ENCODE assay signal across 12 mouse cellular contexts in the genomic region with DNA sequence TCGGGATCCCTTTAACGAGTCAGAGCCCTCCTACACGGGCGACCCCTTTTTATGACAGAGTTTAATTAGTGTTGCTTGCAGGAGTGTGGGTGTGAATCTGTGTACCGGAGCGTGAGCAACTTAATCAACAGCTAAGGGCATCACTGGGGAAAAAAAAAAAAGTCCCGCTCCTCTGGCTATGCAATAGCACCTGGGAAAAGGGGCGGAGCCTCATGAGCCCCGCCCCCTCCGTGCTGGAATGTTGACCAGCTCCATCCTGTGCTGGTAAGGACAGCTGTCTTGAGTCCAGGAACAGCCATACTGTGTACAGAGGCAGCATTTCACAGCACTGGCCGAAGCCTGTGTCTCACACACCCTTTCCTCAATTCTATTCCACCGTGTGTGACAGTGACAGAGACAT. TPM values are rescaled to one million over a fixed set of nuclear protein-coding genes. Genes with fewer than 3 reads are reported as not detected.
DNase-seq lines count a peak whose midpoint lies in the region; ATAC-seq lines count a peak whose summit lies in the region.
"Had no signal": no experiment of that assay in that cellular context is flagged by ENCODE, and none has a peak within 500 bp of the region (broad histone marks: within the 10 kb centered on the region; RNA-seq: fewer than 3 reads in every experiment).

No protein-coding gene starts in this region.

- H3K27me3 ChIP-seq in intestine, embryonic 16.5 days (replicated peaks; ENCODE audit: control insufficient read depth, insufficient read depth, low read length), result no peaks in the 10 kb centered on the region
- no peaks in the 10 kb centered on the region for H3K27me3 ChIP-seq in forebrain, embryonic 16.5 days (replicated peaks; ENCODE audit: control insufficient read depth, insufficient read depth, low read length)
- H3K27me3 ChIP-seq: liver, embryonic 13.5 days; midbrain, embryonic 13.5 days; neural tube, embryonic 15.5 days had no signal

- H3K27ac ChIP-seq in intestine, embryonic 16.5 days (ENCODE audit: low read length), result no peak overlapping the region
- H3K27ac ChIP-seq in forebrain, embryonic 16.5 days (ENCODE audit: low read length), result no peak overlapping the region
- H3K27ac ChIP-seq: liver, embryonic 13.5 days; midbrain, embryonic 13.5 days; neural tube, embryonic 15.5 days had no signal

- peak; percentile 32 for ATAC-seq in intestine, embryonic 16.5 days
- no peak for ATAC-seq in forebrain, embryonic 16.5 days
- ATAC-seq: midbrain, embryonic 13.5 days had no signal

- no peak overlapping the region for H3K4me2 ChIP-seq in intestine, embryonic 16.5 days (ENCODE audit: low read depth, low read length)
- no peak overlapping the region for H3K4me2 ChIP-seq in forebrain, embryonic 16.5 days (ENCODE audit: low read length)
- H3K4me2 ChIP-seq: liver, embryonic 13.5 days; midbrain, embryonic 13.5 days; neural tube, embryonic 15.5 days had no signal

- no peak overlapping the region for H3K4me3 ChIP-seq in intestine, embryonic 16.5 days (ENCODE audit: low read length)
- no peak overlapping the region for H3K4me3 ChIP-seq in forebrain, embryonic 16.5 days (replicated peaks; ENCODE audit: low read length)
- H3K4me3 ChIP-seq: liver, embryonic 13.5 days; midbrain, embryonic 13.5 days; neural tube, embryonic 15.5 days had no signal

- no peak overlapping the region for H3K9ac ChIP-seq in intestine, embryonic 16.5 days (ENCODE audit: low read depth, low read length)
- H3K9ac ChIP-seq in forebrain, embryonic 16.5 days (replicated peaks; ENCODE audit: low read depth, low read length), result no peak overlapping the region
- H3K9ac ChIP-seq: liver, embryonic 13.5 days; midbrain, embryonic 13.5 days; neural tube, embryonic 15.5 days had no signal

- H3K4me1 ChIP-seq in intestine, embryonic 16.5 days (ENCODE audit: control insufficient read depth, insufficient read depth, low read length), result peaks cover 12% of the 10 kb centered on the region
- peaks cover 4% of the 10 kb centered on the region; the same call in 1 of the 2 replicates for H3K4me1 ChIP-seq in forebrain, embryonic 16.5 days (replicated peaks; ENCODE audit: control insufficient read depth, insufficient read depth, low read length)

- H3K9me3 ChIP-seq in intestine, embryonic 16.5 days (ENCODE audit: control insufficient read depth, low read length), result no peaks in the 10 kb centered on the region
- no peaks in the 10 kb centered on the region for H3K9me3 ChIP-seq in forebrain, embryonic 16.5 days (ENCODE audit: control insufficient read depth, low read length)
- H3K9me3 ChIP-seq: liver, embryonic 13.5 days; midbrain, embryonic 13.5 days; neural tube, embryonic 15.5 days had no signal

- WGBS in intestine, embryonic 16.5 days, result 29% methylated on average over 12 of the region's 12 CpGs
- WGBS in forebrain, embryonic 16.5 days, result 16% methylated on average over 12 of the region's 12 CpGs

- H3K36me3 ChIP-seq in intestine, embryonic 16.5 days (ENCODE audit: control insufficient read depth, insufficient read depth, low read length), result no peaks in the 10 kb centered on the region
- H3K36me3 ChIP-seq in forebrain, embryonic 16.5 days (ENCODE audit: control insufficient read depth, insufficient read depth), result no peaks in the 10 kb centered on the region
- H3K36me3 ChIP-seq: liver, embryonic 13.5 days; midbrain, embryonic 13.5 days; neural tube, embryonic 15.5 days had no signal

- peak; percentile 84 for DNase-seq in ZHBTc4 (ENCODE audit: low read depth, low spot score)
- DNase-seq in kidney, postnatal 25 days, result peak; percentile 67 to 86
- peak; percentile 43 to 60 for DNase-seq in lung, postnatal 4 days
- DNase-seq in frontal cortex, postnatal 14 days (ENCODE audit: low spot score in 2 of 2), result no peak
- DNase-seq in cerebellum, postnatal 14 days, result no peak
- DNase-seq: cerebellum, adult 9-11 months; heart, adult 11 months; liver, embryonic 13.5 days had no signal

RNA-seq across cellular contexts. Expression of gene Inf2, which starts 33.7 kb away (rescaled TPM):
- polyA plus RNA-seq in intestine, embryonic 16.5 days (2015; fragmentation: Nextera tagmentation; extraction: Ambion mirVana), result 1.6 and 2.6 TPM in 2 replicates
- polyA plus RNA-seq in forebrain, embryonic 16.5 days (2015; fragmentation: Nextera tagmentation; extraction: Ambion mirVana), result 2.6 TPM in 2 replicates

RNA-seq across cellular contexts. Expression of gene Tmem179, which starts 38.4 kb away (rescaled TPM):
- 2.5 and 2.8 TPM in 2 replicates for polyA plus RNA-seq in intestine, embryonic 16.5 days (2015; fragmentation: Nextera tagmentation; extraction: Ambion mirVana)
- polyA plus RNA-seq in forebrain, embryonic 16.5 days (2015; fragmentation: Nextera tagmentation; extraction: Ambion mirVana), result 49.7 and 71.7 TPM in 2 replicates

Comparison
In these comparisons a context has a peak if more than half of its experiments do, and no peak if none do; other contexts are left out.
1. DNase-seq: peak in ZHBTc4 (single experiment), kidney, postnatal 25 days (2 of 2) and lung, postnatal 4 days (2 of 2); none in frontal cortex, postnatal 14 days (0 of 2) and cerebellum, postnatal 14 days (0 of 2).
2. RNA of gene Tmem179, which starts 38.4 kb away (polyA plus RNA-seq): 49.7 to 71.7 TPM in forebrain, embryonic 16.5 days; 2.5 to 2.8 TPM in intestine, embryonic 16.5 days; every median in the first group is over 10 times any median in the second.